Mouse (Mus musculus) yolk sac, embryonic 10.5 days (tissue): ENCODE measurements around the gene Cst7.
"Not testable (repeated sequence)": the region's sequence is repeated elsewhere in the genome, so short reads cannot be mapped to it uniquely, and the experiment has no call there.

Experiments
- DNase-seq: peaks from one replicate; pipeline ENCODE4 v3.0.0-alpha.2; 2017; ENCODE audit warnings: low spot score

Cst7 gene

GRCm38 (mm10) chr2:150569847-150570590, at the start of gene Cst7:
Cst7 (plus strand) TSS chr2:150570415.
- no peak for DNase-seq

DNA sequence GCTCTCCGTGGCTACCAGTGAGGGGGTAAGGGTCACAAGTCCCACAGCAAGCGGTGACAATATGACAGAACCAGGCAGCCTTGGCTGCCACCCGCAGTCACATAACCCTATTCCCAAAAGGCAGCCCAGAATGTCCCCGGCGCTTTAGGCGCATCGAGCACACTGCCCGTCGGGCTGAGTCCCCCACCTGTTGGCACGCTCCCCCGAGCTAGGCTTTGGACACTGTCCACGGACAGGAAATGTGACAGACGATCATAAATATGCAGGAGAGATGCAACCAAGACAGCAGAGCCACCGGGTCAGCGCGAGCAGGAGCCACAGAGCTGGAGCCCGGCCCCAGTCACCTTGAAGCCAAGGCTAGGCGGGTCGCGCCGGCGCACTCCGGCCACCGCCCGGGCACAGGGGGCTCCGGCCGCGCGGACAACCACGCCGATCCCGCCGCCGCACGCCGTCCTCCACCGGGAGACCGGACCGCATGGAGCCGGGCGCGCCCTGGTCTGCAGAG, 44.5 kb upstream of the Cst7 start:
- DNase-seq, result peak; percentile 2

GRCm38 (mm10) chr2:150549576-150549975, 20.6 kb upstream of the Cst7 start:
- DNase-seq, result not testable (repeated sequence)

GRCm38 (mm10) chr2:150558568-150558967, 11.6 kb upstream of the Cst7 start:
- DNase-seq, result peak; percentile 8

- DNase-seq, result no peak
Measured at GRCm38 (mm10) chr2:150567051-150567450, 3.2 kb upstream of the Cst7 start.

- DNase-seq, result no peak
Measured at GRCm38 (mm10) chr2:150570761-150571160, 546 bp downstream of the Cst7 start.

- DNase-seq, result no peak
Measured at GRCm38 (mm10) chr2:150572463-150572862, 2.2 kb downstream of the Cst7 start.

GRCm38 (mm10) chr2:150576256-150576655, 6.0 kb downstream of the Cst7 start:
- DNase-seq, result no peak

DNA sequence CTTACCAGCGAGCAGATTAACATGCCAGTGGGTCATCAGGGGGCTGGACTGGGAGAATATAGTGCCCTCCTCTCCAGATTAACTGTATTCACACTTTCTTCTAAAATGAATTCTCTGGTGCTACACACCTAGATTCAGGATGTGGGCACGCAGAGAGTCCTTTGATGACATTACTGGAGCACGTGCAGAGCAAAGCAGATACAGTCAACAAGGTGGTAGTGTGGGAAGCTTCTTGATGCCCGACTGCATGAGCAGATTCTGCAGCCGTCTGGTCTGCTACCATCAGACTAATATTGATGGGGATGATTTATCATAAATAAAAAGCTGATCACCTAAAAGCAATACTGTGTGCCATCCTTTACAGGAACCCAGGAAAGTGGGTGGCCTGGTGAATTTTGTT, 8.4 kb downstream of the Cst7 start:
- no peak for DNase-seq

GRCm38 (mm10) chr2:150579628-150580027, 9.4 kb downstream of the Cst7 start:
- DNase-seq, result no peak

DNA sequence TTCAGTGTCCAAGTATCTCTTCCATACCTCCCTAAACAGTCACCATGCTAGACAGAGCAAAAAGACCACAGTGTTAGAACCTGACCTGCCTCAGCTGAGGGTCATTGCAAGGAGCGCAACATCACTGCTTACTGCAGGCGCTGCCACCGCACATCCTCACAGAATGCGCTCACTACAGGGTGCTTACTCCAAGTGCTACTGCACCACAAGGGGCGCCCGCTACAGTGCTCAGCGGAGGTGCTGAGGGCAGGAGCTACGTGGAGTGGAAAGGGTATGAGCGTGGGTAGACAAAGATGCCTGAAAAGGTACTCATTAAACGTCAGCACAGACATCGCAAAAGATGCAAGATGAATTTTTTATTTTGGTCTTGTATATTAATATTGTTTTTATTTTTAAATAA, 18.9 kb downstream of the Cst7 start:
- DNase-seq, result no peak

DNA sequence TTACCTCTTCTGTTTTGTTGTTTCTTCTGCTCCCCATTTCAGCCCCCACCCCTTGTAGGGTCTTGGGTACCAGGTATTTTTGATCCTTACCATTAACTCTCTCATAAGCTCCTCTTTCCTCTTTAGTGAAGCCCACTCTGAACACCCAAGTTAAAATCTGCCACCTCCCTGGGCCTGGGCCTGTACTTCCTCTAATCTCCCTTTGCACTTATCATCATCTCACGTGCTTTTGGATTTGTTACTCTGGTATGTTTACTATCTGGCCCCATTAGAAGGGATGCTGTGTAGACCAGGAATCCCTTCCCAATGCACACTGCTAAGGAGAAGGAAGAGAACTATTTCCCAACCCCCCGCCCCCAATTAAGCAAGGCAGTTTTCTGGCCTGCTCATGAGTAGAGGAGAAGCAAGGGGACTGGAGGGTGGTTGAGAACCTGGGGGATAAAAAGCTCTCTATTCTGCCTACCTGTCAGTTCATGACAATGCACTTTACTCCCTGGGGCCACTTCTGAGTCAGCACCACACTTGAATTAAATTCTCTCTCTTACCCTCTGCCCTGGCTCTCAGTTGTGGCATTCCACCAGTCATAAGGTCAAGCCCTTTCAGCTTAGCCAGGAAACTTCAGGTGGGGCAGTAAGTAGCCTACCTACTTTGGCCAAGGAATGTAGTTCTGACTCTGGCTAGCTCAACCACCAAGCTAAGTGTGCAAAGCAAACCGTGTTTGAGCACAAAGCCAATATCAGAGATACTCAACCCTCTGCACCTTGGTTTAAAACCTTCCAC, 25.4 kb downstream of the Cst7 start:
- no peak for DNase-seq

DNA sequence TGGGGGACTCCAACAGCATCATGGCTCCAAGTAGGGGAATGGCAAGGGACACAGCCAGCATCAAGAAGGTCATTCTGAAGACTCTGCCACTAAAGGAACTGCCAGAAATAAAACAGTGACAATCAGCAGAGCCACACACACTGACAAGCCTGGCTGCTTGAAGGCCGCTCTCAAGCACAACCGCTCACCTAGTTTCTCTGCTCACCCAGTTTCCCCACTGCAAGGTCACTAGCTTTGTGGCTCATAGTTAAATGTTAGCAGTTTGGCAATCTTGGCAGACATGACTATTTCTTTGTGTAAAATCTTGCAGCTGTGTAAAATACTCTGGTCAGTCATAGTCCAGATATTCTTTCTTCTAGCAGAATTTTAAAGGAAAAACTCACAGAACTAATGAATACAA, 30.0 kb downstream of the Cst7 start:
- no peak for DNase-seq

GRCm38 (mm10) chr2:150602166-150602565, 32.0 kb downstream of the Cst7 start:
- no peak for DNase-seq

- DNase-seq, result no peak
Measured at GRCm38 (mm10) chr2:150604802-150605201, 34.6 kb downstream of the Cst7 start.

DNA sequence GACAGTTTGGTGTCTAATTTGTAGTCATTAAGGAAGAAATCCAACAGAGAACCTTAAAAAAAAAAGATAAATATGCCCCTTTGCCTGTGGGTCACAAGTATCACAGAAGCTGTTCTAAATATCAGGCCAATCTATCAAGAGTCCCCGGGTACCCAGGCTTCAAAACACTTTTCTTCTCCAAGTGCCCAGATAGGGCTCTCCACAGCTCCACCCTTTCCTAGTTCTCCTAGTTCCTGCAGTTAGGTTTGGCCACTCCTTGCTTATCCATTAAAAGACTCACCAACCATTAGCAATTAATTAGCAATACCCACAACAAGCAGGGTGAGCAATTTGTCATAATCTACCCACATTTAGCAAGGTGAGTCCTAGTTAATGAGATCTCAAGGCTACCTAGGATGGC, 36.9 kb downstream of the Cst7 start:
- DNase-seq, result no peak

- DNase-seq, result peak; percentile 93
Measured at GRCm38 (mm10) chr2:150608087-150608799, 38.0 kb downstream of the Cst7 start, which contains the start of gene Apmap. Apmap (minus strand) TSS chr2:150608567.

- DNase-seq, result peak; percentile 71
Measured at GRCm38 (mm10) chr2:150608872-150609560, 38.8 kb downstream of the Cst7 start.

- DNase-seq, result peak; percentile 36
Measured at GRCm38 (mm10) chr2:150610097-150610496, 39.9 kb downstream of the Cst7 start.

- no peak for DNase-seq
Measured at GRCm38 (mm10) chr2:150621698-150622097, 51.5 kb downstream of the Cst7 start.

DNA sequence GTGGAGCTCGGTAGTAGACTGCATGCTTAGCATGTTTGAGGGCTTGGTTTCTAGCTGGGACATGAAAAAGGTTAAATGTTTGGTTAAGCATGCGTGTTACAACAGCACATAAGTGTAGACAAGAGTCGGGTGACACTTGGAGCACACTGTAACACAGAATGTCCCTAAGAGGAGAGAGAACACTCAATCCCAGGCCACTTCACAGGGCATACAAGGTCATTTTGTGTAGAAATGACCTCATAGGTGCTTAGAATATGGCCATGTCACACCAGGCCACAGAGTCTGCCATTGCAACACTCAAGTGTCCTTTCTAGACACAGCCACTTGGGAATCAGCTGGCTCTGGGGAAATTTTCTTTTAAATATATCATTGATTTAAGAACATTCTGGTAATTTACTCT, 53.7 kb downstream of the Cst7 start:
- DNase-seq, result no peak

- DNase-seq, result no peak
Measured at GRCm38 (mm10) chr2:150624926-150625325, 54.7 kb downstream of the Cst7 start.
